Mouse (Mus musculus): ENCODE measurements around the gene Abcd4.

DNA sequence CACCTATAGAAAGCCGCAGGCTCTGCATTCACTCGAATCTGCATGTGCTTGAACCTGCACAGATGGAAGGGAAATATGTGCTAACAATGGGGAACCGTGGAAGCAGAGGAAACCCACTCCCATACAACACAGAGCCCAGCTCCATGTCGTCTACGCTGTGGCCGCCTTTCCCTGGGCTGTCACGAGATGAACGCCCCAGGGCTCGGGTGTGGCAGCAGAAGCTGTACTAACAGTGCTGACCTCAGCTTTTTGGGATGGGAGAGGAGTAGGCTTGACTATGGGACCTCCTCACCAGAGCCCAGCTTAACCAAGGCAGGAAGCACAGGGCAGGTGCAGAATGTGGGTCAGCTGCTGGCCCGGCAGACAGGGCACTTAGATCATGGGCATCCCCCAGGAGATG is 5.5 kb downstream of the Abcd4 start:
- TF ChIP-seq POLR2A (IDR thresholded peaks at IDR 0.05; ENCODE audit: low read depth, low read length), result no peak
- no peak for TF ChIP-seq CTCF (IDR thresholded peaks at IDR 0.05; ENCODE audit: extremely low read depth, insufficient read length, insufficient replicate concordance, low read depth, low read length)
